Mouse (Mus musculus) lung, embryonic 15.5 days (tissue): ENCODE results near the gene Gm28372. TPM values are rescaled to one million over a fixed set of nuclear protein-coding genes. Genes with fewer than 3 reads are reported as not detected.
"Not testable (repeated sequence)": the region's sequence is repeated elsewhere in the genome, so short reads cannot be mapped to it uniquely, and the experiment has no call there.

Experiments
- ATAC-seq: fragments of 200-750 bp; cut with Nextera tagmentation; 2 replicates; pipeline ENCODE4 v1.8.0; 2017; ENCODE audit warnings: moderate number of reproducible peaks, borderline replicate concordance; ENCODE audit not compliant: low FRiP score, low TSS enrichment; ENCODE audit errors: extremely low read depth
- H3K27ac ChIP-seq: fragments of 300-500 bp; sonication (generic); 2 replicates; pipeline ENCODE4 v1.5.1; 2015; ENCODE audit warnings: moderate library complexity, mild to moderate bottlenecking, inconsistent platforms
- H3K27me3 ChIP-seq: fragments of 300-500 bp; sonication (generic); 2 replicates; pipeline ENCODE4 v1.6.1; 2015; ENCODE audit warnings: inconsistent platforms
- H3K36me3 ChIP-seq: fragments of 300-500 bp; sonication (generic); 2 replicates; pipeline ENCODE4 v1.6.1; 2015; ENCODE audit warnings: inconsistent platforms
- H3K4me1 ChIP-seq: fragments of 300-500 bp; sonication (generic); 2 replicates; pipeline ENCODE4 v1.6.1; 2015; ENCODE audit warnings: inconsistent platforms
- H3K4me2 ChIP-seq: fragments of 300-500 bp; sonication (generic); 2 replicates; pipeline ENCODE4 v1.6.1; 2015; ENCODE audit warnings: inconsistent platforms, mild to moderate bottlenecking, moderate library complexity
- H3K4me3 ChIP-seq: fragments of 300-500 bp; sonication (generic); 2 replicates; pipeline ENCODE4 v1.5.1; 2015; ENCODE audit warnings: mild to moderate bottlenecking, inconsistent platforms
- H3K9ac ChIP-seq: fragments of 300-500 bp; sonication (generic); 2 replicates; pipeline ENCODE4 v1.6.1; 2015; ENCODE audit warnings: inconsistent platforms
- H3K9me3 ChIP-seq: fragments of 300-500 bp; sonication (generic); 2 replicates; pipeline ENCODE4 v1.6.1; 2016; ENCODE audit warnings: inconsistent platforms
- WGBS: fragments of 180-500 bp; shearing (Covaris S2); methylation state at CpG from one replicate; pipeline ENCODE4 v1.1.7; 2015; 5-methylcytosine and 5-hydroxymethylcytosine counted together
- polyA plus RNA-seq: library from polyadenylated mRNA; unstranded; fragments of >200 nt; fragmentation: Nextera tagmentation; extraction: Ambion mirVana; gene quantifications from 2 replicates; pipeline ENCODE4 v1.2.1, GENCODE M21; 2015

Gene Gm28372
- polyA plus RNA-seq = not detected in 2 replicates

DNA sequence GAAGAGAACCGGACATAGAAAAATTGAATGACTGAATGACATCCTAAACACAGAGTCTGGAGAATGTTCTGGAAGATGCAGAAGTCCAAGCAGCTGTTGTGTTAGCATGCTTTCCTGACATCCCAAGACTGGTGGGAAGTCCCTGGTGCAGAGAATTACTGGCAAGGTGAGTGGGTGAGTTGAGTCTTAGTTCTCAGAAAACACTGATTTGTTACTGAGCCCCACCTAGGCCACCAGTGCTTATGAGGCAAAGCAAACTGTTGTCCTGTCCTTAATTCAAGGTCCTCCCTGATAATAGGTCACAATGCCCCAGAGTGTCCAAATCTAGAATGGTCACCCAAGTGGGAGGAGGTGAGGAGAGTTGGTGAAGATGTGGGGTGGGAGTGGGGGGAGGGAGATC, at the start of gene Gm28372, which contains the start of gene 1700020A23Rik:
Gene Gm28372, plus strand, starts transcription at position 301 of the 400 bp plus-strand sequence.
Gene 1700020A23Rik, plus strand, starts transcription at position 321 of the 400 bp plus-strand sequence.
- no peak within 1 kb of the TSS for H3K4me3 ChIP-seq
- ATAC-seq = no peak
- no peaks in the 10 kb centered on the region for H3K36me3 ChIP-seq
- no peak within 1 kb of the TSS for H3K27ac ChIP-seq
- no peak within 1 kb of the TSS for H3K9ac ChIP-seq
- H3K4me2 ChIP-seq = no peak within 1 kb of the TSS
- no peaks in the 10 kb centered on the region for H3K4me1 ChIP-seq
- 93% methylated on average over 1 of the region's 1 CpGs for WGBS
- H3K27me3 ChIP-seq = no peaks in the 10 kb centered on the region
- no peaks in the 10 kb centered on the region for H3K9me3 ChIP-seq

DNA sequence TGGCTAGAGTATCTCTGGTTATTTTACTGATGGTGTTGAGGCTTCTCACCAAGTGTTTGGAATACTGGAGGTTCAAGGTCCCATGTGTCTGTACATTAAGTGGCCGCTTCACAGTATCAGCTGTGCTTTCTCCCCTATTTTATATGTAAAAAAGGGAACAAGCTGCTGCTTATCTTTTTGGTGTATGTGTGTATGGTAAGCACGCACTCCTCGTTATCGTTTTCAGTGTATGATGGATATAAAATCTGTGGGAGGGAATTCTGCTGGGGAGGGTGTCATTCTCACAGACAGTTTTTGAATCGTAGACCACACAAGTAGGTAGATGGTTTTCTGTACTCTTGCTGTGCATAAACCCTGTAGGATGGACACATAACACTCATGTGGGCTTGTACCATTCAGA, 47.5 kb upstream of the Gm28372 start:
- H3K4me3 ChIP-seq = no peak overlapping the region
- H3K4me2 ChIP-seq = no peak overlapping the region
- H3K36me3 ChIP-seq = no peaks in the 10 kb centered on the region
- H3K9ac ChIP-seq = no peak overlapping the region
- 91% methylated on average over 5 of the region's 5 CpGs for WGBS
- H3K27ac ChIP-seq = no peak overlapping the region
- H3K9me3 ChIP-seq = no peaks in the 10 kb centered on the region
- ATAC-seq = no peak
- H3K4me1 ChIP-seq = no peaks in the 10 kb centered on the region
- peaks cover 41% of the 10 kb centered on the region for H3K27me3 ChIP-seq

DNA sequence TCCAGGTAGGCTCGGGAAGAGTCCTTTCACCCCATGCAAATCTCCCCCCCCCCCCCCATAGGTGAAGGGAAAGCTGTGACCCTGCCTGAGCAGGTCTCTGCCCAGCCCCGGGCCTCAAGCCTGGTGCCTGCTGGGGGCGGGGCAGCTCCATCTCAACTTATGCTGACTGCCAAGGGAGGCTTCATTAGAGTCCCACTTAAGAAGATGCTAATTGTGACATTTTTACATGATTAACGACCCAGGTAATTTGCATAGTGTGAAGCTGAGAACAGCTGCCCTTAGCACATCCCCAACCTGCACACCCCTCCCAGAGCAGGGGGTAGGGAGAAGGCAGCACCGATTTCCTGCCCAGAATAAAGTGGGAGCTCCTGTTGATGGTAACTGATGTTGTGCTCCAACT, 46.2 kb upstream of the Gm28372 start:
- ATAC-seq = no peak
- WGBS = 13% methylated on average over 5 of the region's 5 CpGs
- no peak overlapping the region for H3K27ac ChIP-seq
- no peaks in the 10 kb centered on the region for H3K36me3 ChIP-seq
- H3K4me3 ChIP-seq = no peak overlapping the region
- H3K4me1 ChIP-seq = no peaks in the 10 kb centered on the region
- H3K27me3 ChIP-seq = peaks cover 54% of the 10 kb centered on the region
- H3K9me3 ChIP-seq = no peaks in the 10 kb centered on the region
- no peak overlapping the region for H3K4me2 ChIP-seq
- H3K9ac ChIP-seq = no peak overlapping the region

DNA sequence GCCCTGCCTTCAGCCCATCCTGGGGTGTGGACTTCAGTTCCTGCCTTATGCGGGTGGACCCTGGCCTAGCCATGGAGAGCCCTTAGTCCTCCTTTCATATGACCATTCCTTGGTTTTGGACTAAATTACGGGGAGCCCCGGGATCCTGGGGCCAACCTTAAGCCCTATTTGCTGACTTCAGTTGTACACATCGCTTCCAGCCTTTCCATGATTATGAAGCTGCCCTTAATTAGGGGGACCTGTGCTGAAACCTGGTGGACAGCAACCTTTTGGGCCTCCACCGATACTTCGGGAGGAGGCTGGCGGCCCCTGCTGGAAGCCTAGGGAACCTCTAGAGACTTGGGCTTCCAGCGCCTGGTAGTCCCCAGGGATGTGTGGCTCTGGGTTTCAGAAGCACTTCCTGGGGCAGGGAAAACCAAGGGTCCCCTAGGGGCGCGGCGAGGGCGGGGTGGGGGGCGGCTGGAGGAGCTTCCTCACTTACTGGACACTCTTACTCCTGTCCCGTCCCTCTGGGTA, 42.5 kb upstream of the Gm28372 start:
- H3K4me2 ChIP-seq = no peak overlapping the region
- H3K9me3 ChIP-seq = no peaks in the 10 kb centered on the region
- 0 out of 2 replicates have a peak, but pooled peaks cover 3% of the 10 kb centered on the region for H3K4me1 ChIP-seq
- H3K27ac ChIP-seq = no peak overlapping the region
- H3K36me3 ChIP-seq = no peaks in the 10 kb centered on the region
- peaks cover 70% of the 10 kb centered on the region for H3K27me3 ChIP-seq
- WGBS = 3% methylated on average over 14 of the region's 14 CpGs
- H3K4me3 ChIP-seq = no peak overlapping the region
- H3K9ac ChIP-seq = no peak overlapping the region
- ATAC-seq = peak; percentile 7; the same call in 1 of the 2 replicates

DNA sequence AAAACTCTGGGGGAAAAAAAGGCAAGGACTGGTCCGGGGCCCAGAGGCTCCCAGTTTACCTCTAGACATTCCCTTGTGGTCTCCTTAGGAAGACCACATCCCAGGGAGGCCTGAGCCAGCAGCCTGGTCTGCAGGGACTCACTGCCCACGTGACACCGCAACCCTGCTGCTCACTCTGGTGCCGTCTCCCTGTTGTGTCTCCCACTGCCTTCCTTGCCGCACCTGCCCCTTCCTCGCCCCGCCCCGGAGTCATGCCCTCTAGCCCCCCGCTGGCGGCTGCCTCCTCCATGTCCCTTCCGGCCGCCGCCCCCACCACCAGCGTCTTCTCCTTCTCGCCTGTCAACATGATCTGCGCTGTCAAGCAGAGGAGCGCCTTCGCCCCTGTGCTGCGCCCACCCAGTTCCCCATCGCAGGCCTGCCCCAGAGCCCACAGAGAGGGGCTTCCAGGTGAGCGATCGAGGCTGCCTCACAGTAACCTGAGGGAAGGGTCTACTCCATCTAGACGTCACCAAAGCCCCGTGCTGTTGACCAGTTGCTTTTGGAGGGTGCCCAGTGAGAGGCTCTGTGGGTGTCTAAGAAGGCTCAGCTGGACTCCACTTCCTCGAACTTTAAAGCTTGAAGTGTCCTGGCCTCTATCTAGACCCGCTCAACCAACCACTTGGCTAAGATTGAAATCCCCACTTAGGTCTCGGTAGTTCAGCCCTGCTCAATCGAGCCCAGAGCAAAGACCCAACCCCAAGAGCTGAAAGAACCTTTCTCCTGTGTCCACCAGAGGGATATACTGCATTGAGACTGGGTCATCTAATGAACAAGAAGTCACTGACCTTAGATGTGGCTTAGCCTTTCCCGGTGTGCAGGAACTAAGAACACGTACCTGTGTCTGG, 39.6 kb upstream of the Gm28372 start:
- Histone ChIP-seq H3K27me3 (peaks cover 50% of the 10 kb centered on the region), H3K4me2 (peak overlapping the region; percentile 66), H3K9me3 (no peaks in the 10 kb centered on the region), H3K4me3 (peak overlapping the region; percentile 32), H3K9ac (peak overlapping the region; percentile 17; the same call in 1 of the 2 replicates), H3K36me3 (no peaks in the 10 kb centered on the region), H3K4me1 (0 out of 2 replicates have a peak, but pooled peaks cover 3% of the 10 kb centered on the region), H3K27ac (no peak overlapping the region)
- WGBS = 7% methylated on average over 30 of the region's 30 CpGs
- peak; percentile 31; the same call in 1 of the 2 replicates for ATAC-seq

DNA sequence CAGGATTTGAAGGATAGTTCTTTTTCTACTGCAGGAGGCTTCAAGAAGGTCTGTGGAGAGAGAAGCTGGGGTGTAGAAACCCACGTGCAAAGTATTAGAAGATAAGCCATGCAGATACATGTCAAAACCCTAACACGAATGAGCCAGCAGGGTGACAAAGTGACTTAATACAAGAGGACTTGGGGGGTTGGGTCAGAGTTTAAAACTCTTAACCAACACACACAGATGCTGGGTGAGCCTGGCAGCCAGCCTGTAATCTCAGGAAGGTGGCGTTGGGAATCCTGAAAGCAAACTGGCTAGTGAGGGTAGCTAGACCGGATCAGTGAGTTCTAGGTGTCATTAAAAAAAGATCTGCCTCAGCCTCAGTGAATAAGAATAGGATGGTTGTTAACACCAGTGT, 37.7 kb upstream of the Gm28372 start:
- 50% methylated on average over 4 of the region's 4 CpGs for WGBS

GRCm38 (mm10) chr2:130373026-130373425, 32.0 kb upstream of the Gm28372 start:
- 26% methylated on average over 1 of the region's 1 CpGs for WGBS
- H3K9me3 ChIP-seq = not testable (repeated sequence)

More for the DNA sequence above, 37.7 kb upstream of the Gm28372 start:
- no peak for ATAC-seq
- H3K4me2 ChIP-seq = no peak overlapping the region
- H3K27me3 ChIP-seq = peaks cover 30% of the 10 kb centered on the region
- no peaks in the 10 kb centered on the region for H3K9me3 ChIP-seq
- H3K36me3 ChIP-seq = no peaks in the 10 kb centered on the region
- H3K4me3 ChIP-seq = no peak overlapping the region
- H3K27ac ChIP-seq = no peak overlapping the region
- H3K9ac ChIP-seq = no peak overlapping the region
- 0 out of 2 replicates have a peak, but pooled peaks cover 3% of the 10 kb centered on the region for H3K4me1 ChIP-seq

DNA sequence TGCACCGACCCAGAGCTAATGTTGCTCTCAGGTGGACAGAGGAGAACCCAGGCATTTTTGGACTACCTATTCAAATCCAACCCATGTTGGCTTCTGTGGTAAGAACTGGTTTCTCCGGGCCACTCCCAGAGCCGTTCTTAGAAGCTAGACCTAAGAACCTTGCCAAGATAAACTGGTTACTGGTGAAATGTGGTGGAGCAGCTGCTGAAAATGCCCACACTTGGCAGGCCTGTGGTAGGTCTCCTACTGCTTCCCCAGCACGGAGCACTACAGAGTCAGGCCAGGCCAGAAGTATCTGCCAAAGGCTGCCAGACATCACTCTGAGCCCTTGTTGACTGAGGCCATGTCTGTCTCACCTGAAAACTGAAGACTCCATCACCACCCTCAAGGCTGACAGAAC, 30.1 kb upstream of the Gm28372 start:
- ATAC-seq = no peak
- no peaks in the 10 kb centered on the region for H3K4me1 ChIP-seq
- no peak overlapping the region for H3K4me2 ChIP-seq
- H3K27me3 ChIP-seq = no peaks in the 10 kb centered on the region
- H3K36me3 ChIP-seq = no peaks in the 10 kb centered on the region
- no peak overlapping the region for H3K9ac ChIP-seq
- no peak overlapping the region for H3K4me3 ChIP-seq
- no peak overlapping the region for H3K27ac ChIP-seq
- WGBS = 63% methylated on average over 4 of the region's 4 CpGs
- H3K9me3 ChIP-seq = no peaks in the 10 kb centered on the region

More at GRCm38 (mm10) chr2:130373026-130373425, 32.0 kb upstream of the Gm28372 start:
- H3K9ac ChIP-seq, ATAC-seq, H3K27ac ChIP-seq, H3K4me3 ChIP-seq, H3K36me3 ChIP-seq, H3K4me1 ChIP-seq, H3K4me2 ChIP-seq, H3K27me3 ChIP-seq: not testable (repeated sequence)

DNA sequence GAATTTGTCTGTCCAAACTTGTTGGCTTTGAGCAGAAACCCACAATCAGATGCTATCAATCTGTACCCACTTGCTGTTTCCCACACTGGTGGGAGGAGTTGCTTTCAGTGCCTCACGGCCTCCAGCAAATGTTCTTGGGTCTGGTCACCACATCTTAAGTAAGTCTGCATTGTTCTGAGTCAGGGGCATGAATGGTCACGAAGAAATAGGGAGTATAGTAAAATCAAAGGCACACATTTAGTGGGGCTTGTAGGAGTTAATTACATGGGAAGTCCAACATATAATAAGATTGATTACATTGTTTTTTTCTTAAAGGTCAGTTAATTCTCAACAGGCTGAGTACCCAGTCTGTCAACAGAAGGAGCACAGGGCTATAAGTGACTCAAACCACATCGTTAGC, 21.8 kb upstream of the Gm28372 start:
- Histone ChIP-seq H3K27me3 (no peaks in the 10 kb centered on the region), H3K27ac (no peak overlapping the region), H3K4me3 (no peak overlapping the region), H3K4me1 (no peaks in the 10 kb centered on the region), H3K9ac (no peak overlapping the region), H3K36me3 (no peaks in the 10 kb centered on the region), H3K9me3 (no peaks in the 10 kb centered on the region), H3K4me2 (no peak overlapping the region)
- no peak for ATAC-seq
- 46% methylated on average over 3 of the region's 3 CpGs for WGBS

DNA sequence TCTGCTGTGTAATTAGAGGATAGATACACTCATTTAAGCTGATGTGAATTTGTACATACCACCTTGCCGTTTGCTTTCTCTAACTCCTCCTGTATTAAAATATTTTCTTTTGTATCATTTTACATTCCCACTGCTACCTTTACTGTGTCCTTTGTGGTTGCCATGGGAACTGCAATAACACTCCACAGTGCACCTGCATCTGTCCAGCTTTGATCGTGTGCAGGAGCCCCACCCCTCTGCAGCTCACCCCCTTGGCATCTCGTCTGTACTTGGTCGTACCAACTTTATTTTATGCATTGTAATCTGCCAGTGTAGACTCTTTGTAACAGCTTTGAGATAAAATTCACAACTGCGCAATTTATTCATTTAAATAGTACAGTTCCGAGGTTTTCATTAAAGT, 21.1 kb upstream of the Gm28372 start:
- no peak overlapping the region for H3K27ac ChIP-seq
- H3K27me3 ChIP-seq = no peaks in the 10 kb centered on the region
- H3K4me1 ChIP-seq = no peaks in the 10 kb centered on the region
- H3K36me3 ChIP-seq = no peaks in the 10 kb centered on the region
- H3K4me3 ChIP-seq = no peak overlapping the region
- H3K9me3 ChIP-seq = no peaks in the 10 kb centered on the region
- ATAC-seq = no peak
- no peak overlapping the region for H3K9ac ChIP-seq
- 63% methylated on average over 6 of the region's 6 CpGs for WGBS
- H3K4me2 ChIP-seq = no peak overlapping the region

DNA sequence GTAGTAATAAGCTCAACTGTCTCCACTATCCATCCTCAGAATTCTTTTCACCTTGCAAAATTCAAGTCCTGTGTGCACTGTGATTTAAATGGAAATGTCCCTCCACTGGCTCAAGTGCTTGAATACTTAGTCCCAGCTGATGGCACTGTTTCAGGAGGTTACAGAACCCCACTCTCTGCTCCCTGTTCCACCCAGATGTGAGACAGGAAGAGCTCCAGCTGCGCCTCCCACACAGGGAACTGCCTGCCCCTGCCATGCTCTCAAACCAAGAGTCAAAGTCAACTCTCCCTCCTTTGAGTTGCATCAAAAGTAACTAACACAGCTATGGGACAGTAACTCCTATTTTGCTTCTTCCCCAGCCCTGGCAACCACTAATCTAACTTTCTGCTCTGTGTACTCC, 18.8 kb upstream of the Gm28372 start:
- Histone ChIP-seq H3K4me3 (no peak overlapping the region), H3K27ac (no peak overlapping the region), H3K27me3 (no peaks in the 10 kb centered on the region), H3K9ac (no peak overlapping the region), H3K9me3 (no peaks in the 10 kb centered on the region), H3K36me3 (no peaks in the 10 kb centered on the region), H3K4me2 (no peak overlapping the region), H3K4me1 (no peaks in the 10 kb centered on the region)
- no peak for ATAC-seq
- WGBS = 60% methylated on average over 1 of the region's 1 CpGs

GRCm38 (mm10) chr2:130388796-130389195, 16.2 kb upstream of the Gm28372 start:
- Histone ChIP-seq H3K4me2 (no peak overlapping the region), H3K4me3 (no peak overlapping the region), H3K27ac (no peak overlapping the region), H3K36me3 (peaks cover 3% of the 10 kb centered on the region; the same call in 1 of the 2 replicates), H3K9ac (no peak overlapping the region), H3K9me3 (no peaks in the 10 kb centered on the region), H3K27me3 (no peaks in the 10 kb centered on the region), H3K4me1 (no peaks in the 10 kb centered on the region)
- ATAC-seq = no peak
- WGBS = 70% methylated on average over 2 of the region's 2 CpGs
